Mouse (Mus musculus) kidney, postnatal 10 days (tissue): Measurements from ENCODE around the gene Lrwd1.
A peak's percentile ranks its signal among the peaks of the same experiment; 100 is the strongest.

ENCODE experiments used
- DNase-seq: peaks from one replicate; pipeline ENCODE4 v3.0.0; 2021; ENCODE audit warnings: mixed read lengths

Lrwd1 gene

GRCm38 (mm10) chr5:136088821-136089575, 46.9 kb downstream of the Lrwd1 start:
- peak; percentile 53 for DNase-seq

GRCm38 (mm10) chr5:136086290-136086689, 49.6 kb downstream of the Lrwd1 start:
- DNase-seq: no peak

- DNase-seq: peak; percentile 57
Observed at GRCm38 (mm10) chr5:136084891-136085651, 50.8 kb downstream of the Lrwd1 start.

GRCm38 (mm10) chr5:136084144-136084881, 51.6 kb downstream of the Lrwd1 start:
- DNase-seq: peak; percentile 34

- peak; percentile 96 for DNase-seq
Observed at GRCm38 (mm10) chr5:136083669-136084107, 52.2 kb downstream of the Lrwd1 start, which contains the start of gene Rasa4. Rasa4 (plus strand) TSS chr5:136083916.

- DNase-seq: no peak
Observed at GRCm38 (mm10) chr5:136082345-136082744, 53.5 kb downstream of the Lrwd1 start.

- DNase-seq: no peak
Observed at GRCm38 (mm10) chr5:136078136-136078535, 57.7 kb downstream of the Lrwd1 start.

GRCm38 (mm10) chr5:136077001-136077550, 58.8 kb downstream of the Lrwd1 start:
- no peak for DNase-seq

GRCm38 (mm10) chr5:136076284-136076683, 59.6 kb downstream of the Lrwd1 start:
- DNase-seq: peak; percentile 71

- DNase-seq: no peak
Observed at GRCm38 (mm10) chr5:136075076-136075475, 60.8 kb downstream of the Lrwd1 start.

GRCm38 (mm10) chr5:136073526-136073925, 62.3 kb downstream of the Lrwd1 start:
- no peak for DNase-seq

- DNase-seq: no peak
Observed at GRCm38 (mm10) chr5:136073051-136073450, 62.8 kb downstream of the Lrwd1 start.
